Mouse (Mus musculus) heart, embryonic 13.5 days (tissue): ENCODE data around the gene Trim28. TPM values are rescaled to one million over a fixed set of nuclear protein-coding genes. Genes with fewer than 3 reads are reported as not detected.
A peak's percentile ranks its signal among the peaks of the same experiment; 100 is the strongest.

ENCODE experiments used
- ATAC-seq: fragments of 200-750 bp; cut with Nextera tagmentation; 2 replicates; pipeline ENCODE4 v1.8.0; 2017; ENCODE audit warnings: moderate TSS enrichment; ENCODE audit not compliant: insufficient number of reproducible peaks, low FRiP score, low TSS enrichment; ENCODE audit errors: extremely low read depth
- H3K27ac ChIP-seq: fragments of 300-500 bp; sonication (generic); replicated peaks from 2 replicates; pipeline ENCODE4 v1.5.1; 2015; ENCODE audit warnings: moderate library complexity, mild to moderate bottlenecking, inconsistent platforms
- H3K27me3 ChIP-seq: fragments of 300-500 bp; sonication (generic); replicated peaks from 2 replicates; pipeline ENCODE4 v1.6.1; 2015; ENCODE audit warnings: mild to moderate bottlenecking, inconsistent platforms
- H3K36me3 ChIP-seq: fragments of 300-500 bp; sonication (generic); 2 replicates; pipeline ENCODE4 v1.6.1; 2015; ENCODE audit warnings: mild to moderate bottlenecking, inconsistent platforms
- H3K4me1 ChIP-seq: fragments of 300-500 bp; sonication (generic); 2 replicates; pipeline ENCODE4 v1.6.1; 2015; ENCODE audit warnings: inconsistent platforms
- H3K4me2 ChIP-seq: fragments of 300-500 bp; sonication (generic); 2 replicates; pipeline ENCODE4 v1.6.1; 2015; ENCODE audit warnings: inconsistent platforms, mild to moderate bottlenecking, moderate library complexity
- H3K4me3 ChIP-seq: fragments of 300-500 bp; sonication (generic); 2 replicates; pipeline ENCODE4 v1.5.1; 2015; ENCODE audit warnings: moderate library complexity, mild to moderate bottlenecking, inconsistent platforms
- H3K9ac ChIP-seq: fragments of 300-500 bp; sonication (generic); 2 replicates; pipeline ENCODE4 v1.6.1; 2015; ENCODE audit warnings: inconsistent platforms, mild to moderate bottlenecking, moderate library complexity
- H3K9me3 ChIP-seq: fragments of 300-500 bp; sonication (generic); 2 replicates; pipeline ENCODE4 v1.6.1; 2016; ENCODE audit warnings: inconsistent platforms
- WGBS: fragments of 180-500 bp; shearing (Covaris S2); methylation state at CpG from one replicate; pipeline ENCODE4 v1.1.7; 2015; ENCODE audit warnings: mixed read lengths; 5-methylcytosine and 5-hydroxymethylcytosine counted together
- polyA plus RNA-seq: library from polyadenylated mRNA; unstranded; fragments of >200 nt; fragmentation: Nextera tagmentation; extraction: Ambion mirVana; gene quantifications from 2 replicates; pipeline ENCODE4 v1.2.1, GENCODE M21; 2015

Gene Trim28
- polyA plus RNA-seq, 1 experiment from 2014 or later = 155 TPM

DNA sequence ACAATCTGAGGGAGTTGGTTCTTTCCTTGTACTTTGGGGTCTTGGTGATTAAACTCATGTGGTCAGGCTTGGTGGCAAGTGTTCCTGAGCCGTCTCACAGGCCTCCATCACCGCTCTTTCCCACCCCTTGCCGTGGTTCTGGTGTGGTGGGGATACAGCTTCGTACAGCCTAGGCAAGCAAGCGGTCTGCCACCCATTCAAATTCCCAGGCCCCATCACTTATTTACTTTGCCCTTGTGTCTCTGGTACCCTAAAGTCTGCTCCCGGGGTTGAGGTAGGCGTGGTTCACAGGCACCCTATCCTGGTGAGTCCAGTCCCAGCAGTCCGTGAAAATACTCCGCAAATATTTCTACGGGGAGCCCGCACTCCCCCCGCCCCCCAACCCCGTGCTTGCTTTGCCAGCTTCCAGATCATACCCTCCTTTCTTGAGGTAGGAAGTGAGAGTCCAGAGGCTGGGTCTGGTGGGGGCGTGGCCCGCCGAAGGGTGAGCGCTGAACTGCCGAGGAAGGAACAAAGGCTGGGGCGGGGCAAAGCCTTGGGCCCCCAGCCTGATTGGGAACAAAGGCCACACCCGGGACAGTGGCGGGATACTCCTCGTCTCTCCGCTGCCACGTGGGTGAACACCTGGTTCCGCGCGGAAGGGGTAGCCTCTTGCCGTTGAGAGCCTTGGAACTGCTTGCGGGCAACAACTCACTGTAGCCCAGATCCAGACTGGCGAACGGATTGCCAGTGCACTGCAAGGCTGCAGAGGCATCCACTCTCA lies 24.0 kb downstream of the Trim28 start:
- Histone ChIP-seq H3K36me3 (peaks cover 28% of the 10 kb centered on the region), H3K4me2 (peak overlapping the region; percentile 93)
- WGBS = 6% methylated on average over 31 of the region's 31 CpGs

DNA sequence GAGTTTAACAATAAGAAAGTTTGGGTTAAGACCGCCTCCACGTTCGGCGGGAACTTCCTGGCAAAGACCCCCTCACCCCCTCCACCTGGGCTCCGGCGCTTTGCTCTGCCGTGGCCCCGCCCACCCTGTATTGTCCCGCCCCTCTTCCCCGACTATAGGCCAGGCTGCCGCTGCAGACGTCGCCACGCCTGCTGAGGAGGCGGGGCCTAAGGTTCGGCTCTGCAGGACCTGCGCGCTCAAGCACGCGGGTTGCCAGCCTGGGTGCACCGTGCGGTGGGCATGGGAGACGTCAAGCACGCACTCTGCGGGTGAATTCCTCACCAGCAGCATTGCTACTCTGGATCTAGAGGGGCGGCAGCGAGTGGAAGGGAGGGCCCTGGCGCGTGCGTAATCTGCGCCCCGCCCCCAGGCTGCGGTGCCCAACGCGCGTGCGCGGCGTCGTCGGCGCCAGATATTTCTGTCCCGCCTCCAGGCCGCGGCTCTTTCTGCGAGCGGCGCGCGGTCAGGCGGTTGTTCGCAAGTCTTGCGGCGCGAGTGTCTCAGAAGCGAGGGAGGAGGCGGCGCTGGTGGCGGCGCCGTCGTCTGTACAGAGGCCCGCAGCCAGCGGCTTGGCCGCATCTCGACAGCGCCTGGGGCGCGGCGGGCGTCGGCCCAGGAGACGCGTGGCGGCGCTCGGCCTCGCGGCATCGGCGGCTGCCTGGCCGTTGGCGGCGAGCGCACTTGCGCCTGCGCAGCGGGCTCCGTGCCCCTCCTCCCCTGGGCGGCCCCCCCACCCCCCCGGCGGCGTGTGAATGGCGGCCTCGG lies 25.2 kb downstream of the Trim28 start:
- peak overlapping the region; percentile 100 for H3K27ac ChIP-seq
- H3K4me1 ChIP-seq = peaks cover 28% of the 10 kb centered on the region
- H3K27me3 ChIP-seq = no peaks in the 10 kb centered on the region
- H3K4me2 ChIP-seq = peak overlapping the region; percentile 93
- peak overlapping the region; percentile 97 for H3K4me3 ChIP-seq
- WGBS = under 1% methylated on average over 90 of the region's 95 CpGs
- H3K9ac ChIP-seq = peak overlapping the region; percentile 99
- H3K9me3 ChIP-seq = no peaks in the 10 kb centered on the region
- peaks cover 40% of the 10 kb centered on the region for H3K36me3 ChIP-seq
- peak; percentile 81 for ATAC-seq

More for the DNA sequence above, 24.0 kb downstream of the Trim28 start:
- H3K4me1 ChIP-seq = peaks cover 28% of the 10 kb centered on the region
- peak overlapping the region; percentile 99 for H3K9ac ChIP-seq
- peak overlapping the region; percentile 97 for H3K4me3 ChIP-seq
- H3K27me3 ChIP-seq = no peaks in the 10 kb centered on the region
- H3K27ac ChIP-seq = peak overlapping the region; percentile 100
- H3K9me3 ChIP-seq = no peaks in the 10 kb centered on the region
- peak; percentile 42; the same call in 1 of the 2 replicates for ATAC-seq

DNA sequence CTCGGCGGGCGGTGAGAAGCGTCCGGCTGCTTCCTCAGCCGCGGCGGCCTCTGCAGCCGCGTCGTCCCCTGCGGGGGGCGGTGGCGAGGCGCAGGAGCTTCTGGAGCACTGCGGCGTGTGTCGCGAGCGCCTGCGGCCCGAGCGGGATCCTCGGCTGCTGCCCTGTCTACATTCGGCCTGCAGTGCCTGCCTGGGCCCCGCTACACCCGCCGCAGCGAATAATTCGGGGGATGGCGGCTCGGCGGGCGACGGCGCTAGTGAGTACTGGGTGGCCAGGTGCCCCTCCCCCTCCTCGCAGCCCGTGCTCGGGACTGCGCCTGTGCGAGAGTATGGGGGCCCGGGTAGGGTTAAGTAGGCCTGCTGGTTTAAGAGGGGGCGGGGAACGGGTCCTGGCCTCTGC lies 25.9 kb downstream of the Trim28 start:
- Histone ChIP-seq H3K4me1 (peaks cover 28% of the 10 kb centered on the region), H3K9ac (peak overlapping the region; percentile 99), H3K4me3 (peak overlapping the region; percentile 97), H3K27ac (peak overlapping the region; percentile 100), H3K36me3 (peaks cover 46% of the 10 kb centered on the region), H3K4me2 (peak overlapping the region; percentile 93), H3K9me3 (no peaks in the 10 kb centered on the region), H3K27me3 (no peaks in the 10 kb centered on the region)
- peak; percentile 54 for ATAC-seq
- 2% methylated on average over 42 of the region's 44 CpGs for WGBS

GRCm38 (mm10) chr7:13025511-13026112 lies 26.7 kb downstream of the Trim28 start:
- Histone ChIP-seq H3K4me2 (peak overlapping the region; percentile 93), H3K36me3 (peaks cover 54% of the 10 kb centered on the region), H3K27ac (peak overlapping the region; percentile 100), H3K4me1 (peaks cover 28% of the 10 kb centered on the region), H3K9me3 (no peaks in the 10 kb centered on the region), H3K9ac (peak overlapping the region; percentile 99), H3K4me3 (peak overlapping the region; percentile 97), H3K27me3 (no peaks in the 10 kb centered on the region)
- WGBS = 24% methylated on average over 4 of the region's 4 CpGs
- no peak for ATAC-seq

- no peaks in the 10 kb centered on the region for H3K27me3 ChIP-seq
- no peak for ATAC-seq
- no peak overlapping the region for H3K4me3 ChIP-seq
- no peak overlapping the region for H3K4me2 ChIP-seq
- WGBS = 88% methylated on average over 4 of the region's 4 CpGs
- peaks cover 35% of the 10 kb centered on the region for H3K4me1 ChIP-seq
- no peak overlapping the region for H3K27ac ChIP-seq
- H3K9me3 ChIP-seq = no peaks in the 10 kb centered on the region
- peaks cover 86% of the 10 kb centered on the region for H3K36me3 ChIP-seq
- peak overlapping the region; percentile 14; the same call in 1 of the 2 replicates for H3K9ac ChIP-seq
These were observed 30.1 kb downstream of the Trim28 start for GRCm38 (mm10) chr7:13028986-13029385.

DNA sequence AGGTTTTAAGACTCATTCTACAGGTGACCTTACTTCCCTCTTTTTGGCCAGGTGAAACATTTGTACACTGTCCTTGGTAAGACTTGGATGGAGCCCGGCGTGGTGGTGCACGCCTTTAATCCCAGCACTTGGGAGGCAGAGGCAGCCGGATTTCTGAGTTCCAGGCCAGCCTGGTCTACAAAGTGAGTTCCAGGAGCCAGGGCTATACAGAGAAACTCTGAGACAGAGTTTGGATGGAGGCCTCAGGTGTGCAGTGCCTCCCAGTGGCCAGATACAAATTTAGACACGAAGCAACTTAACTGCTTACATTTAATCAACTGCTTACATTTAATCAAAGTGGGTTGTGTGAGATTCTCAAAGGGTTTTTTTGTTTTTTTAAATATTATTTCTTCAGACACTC lies 32.2 kb downstream of the Trim28 start:
- Histone ChIP-seq H3K9me3 (no peaks in the 10 kb centered on the region), H3K27me3 (no peaks in the 10 kb centered on the region), H3K4me1 (peaks cover 43% of the 10 kb centered on the region), H3K9ac (no peak overlapping the region), H3K4me3 (no peak overlapping the region), H3K27ac (no peak overlapping the region), H3K4me2 (no peak overlapping the region), H3K36me3 (peaks cover 90% of the 10 kb centered on the region)
- 73% methylated on average over 5 of the region's 5 CpGs for WGBS
- no peak for ATAC-seq

DNA sequence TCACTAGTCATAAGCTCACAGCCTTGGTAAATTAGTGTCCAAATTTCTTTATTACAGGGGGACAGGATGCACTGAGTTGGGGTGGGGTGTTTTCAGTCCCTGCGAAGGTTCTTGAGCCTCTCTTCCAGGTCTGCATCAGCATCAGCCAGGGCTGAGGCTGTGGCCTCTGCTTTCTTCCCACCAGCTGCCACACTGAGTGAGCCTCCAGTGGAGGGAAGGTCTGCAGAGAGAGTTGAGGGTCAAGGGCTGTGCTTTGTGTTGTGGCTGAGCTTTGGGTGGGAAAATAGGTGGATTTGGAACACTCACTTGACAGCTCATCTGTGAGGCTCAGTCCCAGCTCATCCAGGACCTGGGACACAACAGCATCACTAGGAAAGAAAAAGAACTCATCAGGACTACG lies 33.1 kb downstream of the Trim28 start:
- peaks cover 86% of the 10 kb centered on the region for H3K36me3 ChIP-seq
- no peak overlapping the region for H3K4me3 ChIP-seq
- peaks cover 43% of the 10 kb centered on the region for H3K4me1 ChIP-seq
- ATAC-seq = no peak
- WGBS = 88% methylated on average over 2 of the region's 2 CpGs
- H3K9ac ChIP-seq = no peak overlapping the region
- no peak overlapping the region for H3K4me2 ChIP-seq
- no peak overlapping the region for H3K27ac ChIP-seq
- no peaks in the 10 kb centered on the region for H3K27me3 ChIP-seq
- no peaks in the 10 kb centered on the region for H3K9me3 ChIP-seq

DNA sequence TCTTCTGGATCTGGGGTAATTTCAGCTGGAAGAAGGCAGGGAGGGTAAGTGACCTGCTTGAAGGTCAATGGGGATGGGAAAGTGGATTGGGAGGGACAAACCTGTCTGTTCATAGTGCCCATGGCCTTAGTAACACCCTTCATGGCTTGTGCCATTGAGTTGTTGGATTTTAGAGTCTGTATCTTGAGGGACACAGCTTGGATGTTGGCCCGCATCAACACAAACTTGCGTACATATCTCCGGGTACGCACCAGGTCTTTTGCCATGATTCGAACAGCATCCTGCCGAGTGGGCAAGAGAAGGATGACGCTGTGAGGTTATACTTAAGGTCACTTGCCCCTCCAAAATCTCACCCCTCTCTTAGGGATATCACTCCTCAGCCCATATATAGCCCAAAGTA lies 33.6 kb downstream of the Trim28 start:
- no peak for ATAC-seq

GRCm38 (mm10) chr7:13033451-13034147 lies 34.7 kb downstream of the Trim28 start:
- peaks cover 70% of the 10 kb centered on the region for H3K36me3 ChIP-seq
- H3K27ac ChIP-seq = peak overlapping the region; percentile 93
- 43% methylated on average over 13 of the region's 13 CpGs for WGBS
- H3K4me2 ChIP-seq = peak overlapping the region; percentile 96
- peak overlapping the region; percentile 87 for H3K4me3 ChIP-seq
- no peaks in the 10 kb centered on the region for H3K27me3 ChIP-seq
- no peaks in the 10 kb centered on the region for H3K9me3 ChIP-seq
- peak overlapping the region; percentile 94 for H3K9ac ChIP-seq
- H3K4me1 ChIP-seq = peaks cover 37% of the 10 kb centered on the region
- no peak for ATAC-seq

More for the DNA sequence above, 33.6 kb downstream of the Trim28 start:
- Histone ChIP-seq H3K4me1 (peaks cover 37% of the 10 kb centered on the region), H3K4me3 (no peak overlapping the region), H3K36me3 (peaks cover 81% of the 10 kb centered on the region), H3K9me3 (no peaks in the 10 kb centered on the region), H3K9ac (no peak overlapping the region; the same call in 1 of the 2 replicates), H3K4me2 (no peak overlapping the region), H3K27me3 (no peaks in the 10 kb centered on the region), H3K27ac (no peak overlapping the region)
- WGBS = 91% methylated on average over 7 of the region's 7 CpGs

- Histone ChIP-seq H3K4me2 (peak within 1 kb of the TSS; percentile 96), H3K27me3 (no peaks in the 10 kb centered on the region), H3K9ac (peak within 1 kb of the TSS; percentile 94), H3K9me3 (no peaks in the 10 kb centered on the region), H3K36me3 (peaks cover 63% of the 10 kb centered on the region), H3K27ac (peak within 1 kb of the TSS; percentile 93), H3K4me3 (peak within 1 kb of the TSS; percentile 87), H3K4me1 (peaks cover 44% of the 10 kb centered on the region)
- peak; percentile 74 for ATAC-seq
- under 1% methylated on average over 45 of the region's 45 CpGs for WGBS
These were observed 35.4 kb downstream of the Trim28 start, which contains the start of gene Chmp2a for GRCm38 (mm10) chr7:13034148-13034977. Chmp2a (minus strand) TSS chr7:13034807.
